Mouse (Mus musculus) MEL (cell line): ENCODE measurements around the gene Trpm3.

Experiments used
- CHD2 ChIP-seq: IDR thresholded peaks from 2 replicates; pipeline ENCODE4 v1.6.1; 2011; ENCODE audit warnings: low read length, improper control_type of control experiment
- CTCF ChIP-seq, 3 experiments: IDR thresholded peaks in 2 of 3; conservative IDR thresholded peaks in 1 of 3; 2 replicates each; pipeline ENCODE4 v1.5.1; 2011 to 2012; ENCODE audit warnings: low read length in 3 of 3, low read depth in 2 of 3, mild to moderate bottlenecking in 2 of 3, improper control_type of control experiment in 1 of 3, inconsistent platforms in 1 of 3, mixed read lengths in 1 of 3, moderate library complexity in 1 of 3; ENCODE audit not compliant: control insufficient read depth in 1 of 3, insufficient read depth in 1 of 3, poor library complexity in 1 of 3, severe bottlenecking in 1 of 3
- EP300 ChIP-seq, 2 experiments: IDR thresholded peaks; 2 replicates each; pipeline ENCODE4 v1.6.1; 2011; ENCODE audit warnings: improper control_type of control experiment in 2 of 2, low read length in 2 of 2, low read depth in 1 of 2, mild to moderate bottlenecking in 1 of 2
- ETS1 ChIP-seq: IDR thresholded peaks from 2 replicates; pipeline ENCODE4 v1.6.1; 2012; ENCODE audit warnings: low read depth, mild to moderate bottlenecking, inconsistent platforms, low read length, improper control_type of control experiment, moderate library complexity
- GABPA ChIP-seq: IDR thresholded peaks from 2 replicates; pipeline ENCODE4 v1.6.1; 2012; ENCODE audit warnings: low read depth, mild to moderate bottlenecking, inconsistent platforms, low read length, improper control_type of control experiment, moderate library complexity
- JUND ChIP-seq: IDR thresholded peaks from 2 replicates; pipeline ENCODE4 v1.6.1; 2011; ENCODE audit warnings: low read depth, mild to moderate bottlenecking, improper control_type of control experiment, low read length
- KAT2A ChIP-seq: conservative IDR thresholded peaks from 2 replicates; pipeline ENCODE4 v1.6.1; 2012; ENCODE audit warnings: low read depth, low read length, improper control_type of control experiment, inconsistent platforms
- MAX ChIP-seq: IDR thresholded peaks from 2 replicates; pipeline ENCODE4 v1.6.1; 2011; ENCODE audit warnings: low read length, improper control_type of control experiment
- POLR2A ChIP-seq, 2 experiments: IDR thresholded peaks; 2 replicates each; pipeline ENCODE4 v1.6.1; 2011 to 2012; ENCODE audit warnings: low read length in 2 of 2, mild to moderate bottlenecking in 2 of 2, control low read depth in 1 of 2, improper control_type of control experiment in 1 of 2, low read depth in 1 of 2, moderate library complexity in 1 of 2; ENCODE audit not compliant: control insufficient read depth in 1 of 2, insufficient read depth in 1 of 2, poor library complexity in 1 of 2
- POLR2AphosphoS5 ChIP-seq: IDR thresholded peaks from 2 replicates; pipeline ENCODE4 v1.6.1; 2012; ENCODE audit warnings: low read depth, borderline replicate concordance, mild to moderate bottlenecking, inconsistent platforms, low read length, moderate library complexity, mixed read lengths
- TAL1 ChIP-seq: IDR thresholded peaks from 2 replicates; pipeline ENCODE4 v1.6.1; 2012; ENCODE audit warnings: mild to moderate bottlenecking, inconsistent platforms, low read length, moderate library complexity, mixed read lengths
- TBP ChIP-seq: IDR thresholded peaks from 2 replicates; pipeline ENCODE4 v1.8.0; 2011; ENCODE audit warnings: low read depth, low read length, improper control_type of control experiment
- ZC3H11A ChIP-seq: IDR thresholded peaks from 2 replicates; pipeline ENCODE4 v1.6.1; 2012; ENCODE audit warnings: low read depth, mild to moderate bottlenecking, inconsistent platforms, low read length, improper control_type of control experiment

DNA sequence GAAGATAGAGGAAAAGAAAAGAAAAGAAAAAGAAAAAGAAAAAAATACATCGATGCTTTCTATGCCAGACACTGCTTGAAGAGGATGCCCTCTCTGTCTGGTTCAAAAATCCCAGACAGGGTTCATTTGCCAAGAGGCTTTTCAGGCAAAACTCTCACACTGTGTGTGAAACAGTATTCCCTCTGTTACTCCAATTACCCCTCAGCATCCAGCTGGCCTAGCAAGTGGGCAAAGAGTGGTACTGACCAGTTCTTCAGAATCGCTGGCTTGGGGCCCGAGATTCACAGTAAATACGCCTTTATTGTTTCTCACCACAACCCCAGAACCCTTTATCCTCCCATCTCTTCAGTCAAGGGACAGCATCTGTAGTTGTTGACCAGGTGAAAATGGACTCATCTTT is 178.5 kb downstream of the Trpm3 start:
- TF ChIP-seq MAX (no peak), JUND (no peak), KAT2A (no peak), POLR2A (IDR thresholded peaks at IDR 0.05; ENCODE audit: control insufficient read depth in 1 of 2, insufficient read depth in 1 of 2, low read depth in 1 of 2, low read length in 2 of 2, poor library complexity in 1 of 2) (no peak), POLR2AphosphoS5 (no peak), TAL1 (no peak), TBP (no peak), EP300 (IDR thresholded peaks at IDR 0.05; ENCODE audit: low read depth in 1 of 2, low read length in 2 of 2) (no peak), CHD2 (no peak), ZC3H11A (no peak), GABPA (no peak), ETS1 (no peak), CTCF (IDR thresholded peaks at IDR 0.05 in 2 of 3, conservative IDR thresholded peaks at IDR 0.05 in 1 of 3; ENCODE audit: control insufficient read depth in 1 of 3, insufficient read depth in 1 of 3, low read depth in 2 of 3, low read length in 3 of 3, poor library complexity in 1 of 3, severe bottlenecking in 1 of 3) (no peak)
